Mouse (Mus musculus) megakaryocyte, embryonic 14.5 days (primary cell): Measurements from ENCODE around the gene Sptbn4.

ENCODE experiments used
- FLI1 ChIP-seq: IDR thresholded peaks from 2 replicates; pipeline ENCODE4 v1.6.1; 2012; ENCODE audit warnings: low read length, inconsistent platforms, mixed read lengths
- GATA1 ChIP-seq: IDR thresholded peaks from 3 replicates; pipeline ENCODE4 v1.6.1; 2012; ENCODE audit warnings: mixed read lengths, low read length, inconsistent platforms, borderline replicate concordance

DNA sequence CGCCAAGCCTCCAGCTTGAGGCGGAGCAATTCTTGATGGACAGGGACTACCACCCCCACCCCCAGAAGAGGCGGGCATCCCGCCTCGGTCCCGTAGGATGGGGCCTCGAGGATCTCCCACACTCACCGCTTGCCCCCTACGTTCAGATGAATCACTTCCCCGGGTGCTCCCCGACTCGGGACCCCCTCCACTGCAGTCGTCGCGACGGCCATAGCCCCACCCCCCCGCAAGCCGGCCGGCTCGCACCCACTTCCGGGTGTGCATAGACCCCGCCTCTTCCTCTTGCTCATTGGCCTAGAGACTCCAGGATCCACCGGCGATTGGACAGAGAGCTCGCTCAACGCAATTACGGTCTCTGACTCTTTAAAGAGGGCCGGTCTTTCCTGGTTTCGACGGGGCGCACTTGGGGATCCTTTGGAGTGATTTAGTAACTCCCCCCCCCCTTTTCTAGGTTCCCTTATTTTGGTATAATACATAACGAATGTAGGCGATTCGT lies 91.7 kb downstream of the Sptbn4 start, which contains the start of gene Shkbp1:
- no peak for TF ChIP-seq FLI1
- TF ChIP-seq GATA1, result no peak
